Mouse (Mus musculus) frontal cortex, adult 2 months (tissue): ENCODE results near the gene Zswim4. TPM values are rescaled to one million over a fixed set of nuclear protein-coding genes. Genes with fewer than 3 reads are reported as not detected.
A peak's percentile ranks its signal among the peaks of the same experiment; 100 is the strongest.

Experiments
- DNase-seq, 2 experiments: peaks; one replicate each; pipeline ENCODE4 v3.0.0; 2022; ENCODE audit warnings: low spot score in 1 of 2; ENCODE audit errors: extremely low spot score in 1 of 2
- polyA plus RNA-seq: library from polyadenylated mRNA; depleted of rRNA; stranded (reverse); fragments of >200 nt; gene quantifications from 2 replicates; pipeline ENCODE4 v1.2.3, GENCODE M21; 2012; rRNA removed

The Zswim4 gene
- polyA plus RNA-seq, 1 experiment: 13.7 TPM

DNA sequence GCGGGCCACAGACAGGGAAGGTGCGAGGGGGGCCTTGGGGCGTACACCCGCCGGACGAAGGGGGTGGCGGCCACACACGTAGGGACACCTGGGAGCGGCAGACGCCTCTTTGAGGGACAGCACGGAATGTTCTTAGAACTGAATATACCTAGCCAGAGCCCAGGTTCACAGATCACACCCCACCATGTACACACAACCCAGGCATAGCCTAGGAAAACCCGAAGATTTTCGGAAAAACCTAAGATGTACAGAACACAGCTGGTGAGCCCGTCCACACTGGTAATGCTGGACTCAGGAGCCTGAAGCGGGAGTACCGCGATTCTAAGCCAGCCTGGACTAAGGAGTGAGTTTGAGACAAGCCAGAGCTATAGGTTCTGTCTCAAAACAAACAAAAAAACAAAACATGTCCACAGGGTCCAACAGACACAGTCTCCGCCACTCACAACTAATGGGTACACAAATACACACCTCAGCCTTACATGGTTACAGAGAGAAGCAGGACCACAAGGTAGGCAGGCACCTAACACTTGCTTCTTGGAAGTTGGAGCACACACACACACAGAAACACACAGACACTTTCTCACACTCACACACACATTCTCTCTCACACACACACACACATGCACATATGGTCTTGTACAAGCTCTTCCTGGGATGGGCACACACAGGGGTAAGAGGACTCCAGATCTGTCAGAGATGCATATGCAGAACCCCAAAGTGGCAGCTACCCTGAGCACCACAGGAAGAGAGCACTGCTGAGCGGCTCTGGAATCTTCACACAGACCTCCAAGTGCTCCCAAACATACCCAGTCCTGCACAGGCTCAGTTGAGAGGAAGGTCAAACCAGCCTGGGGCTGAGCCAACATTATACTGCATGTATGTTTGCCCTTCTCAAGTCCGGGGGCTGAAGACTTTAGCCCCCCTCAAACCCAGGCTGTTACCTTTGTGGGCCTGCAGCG is 52.5 kb downstream of the Zswim4 start:
- DNase-seq: no peak

DNA sequence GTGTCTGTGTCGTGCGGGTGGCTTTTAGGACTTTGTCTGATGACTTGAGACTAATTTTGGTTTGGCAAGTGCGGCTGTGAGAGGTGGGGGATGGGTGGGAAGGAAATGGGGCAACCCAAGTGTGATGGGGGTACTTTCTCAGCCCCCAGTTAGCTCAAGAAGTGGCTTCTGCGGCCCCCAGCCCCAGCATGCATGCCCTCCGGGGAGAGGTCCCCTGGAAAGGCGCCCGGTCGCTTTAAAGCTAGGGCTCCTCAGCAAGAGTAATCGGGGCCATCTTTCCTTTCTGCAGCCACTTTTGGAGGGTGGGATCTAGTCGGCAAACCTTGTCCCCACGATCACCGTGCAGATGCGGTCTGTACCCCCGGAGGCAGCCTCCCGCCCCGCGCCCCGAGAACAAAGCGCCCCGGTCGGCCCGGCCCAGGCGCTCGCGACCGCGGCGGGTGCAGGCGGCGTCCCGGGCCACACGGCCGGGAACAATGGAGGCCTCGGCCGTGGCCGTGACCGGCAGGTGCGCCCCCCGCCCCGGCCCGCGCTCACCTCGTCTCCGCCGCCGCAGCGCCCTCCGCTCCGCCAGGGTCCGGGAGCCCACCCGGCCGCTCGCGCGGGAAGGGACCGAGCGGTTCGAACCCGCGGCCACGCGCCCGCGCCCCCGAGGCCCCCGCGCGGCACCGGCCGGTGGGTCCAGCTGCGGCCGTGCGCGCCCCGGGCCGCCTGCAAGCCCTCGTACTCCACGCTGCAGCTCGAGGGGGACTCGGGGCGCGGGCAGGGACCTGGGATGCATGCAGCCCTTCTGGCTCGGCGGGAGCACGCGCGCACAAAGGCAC is 53.4 kb downstream of the Zswim4 start:
- DNase-seq: no peak

DNA sequence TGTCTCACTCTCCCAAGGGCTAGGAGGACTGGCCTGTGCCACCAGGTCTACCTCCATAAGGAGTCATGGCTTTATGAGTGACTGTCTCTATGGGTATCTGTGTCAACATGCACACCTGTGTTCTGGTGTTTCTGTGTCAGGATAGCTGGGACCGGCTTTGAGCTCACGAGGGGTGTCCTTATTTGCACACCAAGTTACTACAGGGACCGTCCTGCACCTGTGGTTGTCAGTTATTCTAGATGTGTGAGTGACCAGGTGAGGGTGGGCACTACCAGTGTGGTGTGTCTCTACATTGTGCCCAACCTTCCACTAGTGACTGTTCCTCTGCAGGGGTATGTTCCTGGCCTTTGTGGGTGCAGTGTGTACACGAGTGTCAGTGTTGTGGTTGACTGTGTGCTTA is 54.0 kb downstream of the Zswim4 start:
- DNase-seq: no peak

DNA sequence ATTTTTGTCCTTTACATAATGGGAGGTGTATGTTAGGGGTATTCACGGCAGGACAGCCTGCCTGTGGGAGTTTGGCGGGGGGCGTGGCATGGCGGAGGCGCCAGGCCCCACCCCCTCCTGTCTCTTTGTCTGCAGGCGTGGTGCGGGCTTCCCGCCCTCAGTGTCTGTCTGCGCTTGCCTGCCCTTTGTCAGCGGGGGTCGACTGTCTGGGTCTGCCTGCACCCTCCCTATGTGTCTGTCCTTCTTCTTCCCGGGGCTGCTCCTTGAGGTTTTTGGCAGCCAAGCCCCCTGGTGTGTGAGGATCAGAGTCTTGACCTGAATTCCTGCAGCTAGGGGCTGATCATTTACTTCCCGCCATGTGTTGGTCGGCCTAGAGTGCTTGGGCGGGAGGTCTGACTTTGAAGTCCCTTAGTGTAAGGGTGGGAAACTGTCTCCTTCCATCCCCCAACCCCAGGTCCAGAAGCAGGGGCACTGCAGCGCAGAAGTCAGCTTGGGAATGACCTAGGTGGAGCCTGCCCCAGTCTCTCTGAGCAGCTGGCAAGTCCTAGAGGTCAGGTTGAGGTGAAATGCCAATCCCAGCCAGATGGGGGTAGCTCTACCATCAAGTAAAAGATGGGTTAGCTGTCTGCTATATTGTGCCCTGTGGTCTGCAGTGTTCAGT is 56.2 kb downstream of the Zswim4 start:
- peak in 1 of 2 experiments; percentile 32 for DNase-seq

DNA sequence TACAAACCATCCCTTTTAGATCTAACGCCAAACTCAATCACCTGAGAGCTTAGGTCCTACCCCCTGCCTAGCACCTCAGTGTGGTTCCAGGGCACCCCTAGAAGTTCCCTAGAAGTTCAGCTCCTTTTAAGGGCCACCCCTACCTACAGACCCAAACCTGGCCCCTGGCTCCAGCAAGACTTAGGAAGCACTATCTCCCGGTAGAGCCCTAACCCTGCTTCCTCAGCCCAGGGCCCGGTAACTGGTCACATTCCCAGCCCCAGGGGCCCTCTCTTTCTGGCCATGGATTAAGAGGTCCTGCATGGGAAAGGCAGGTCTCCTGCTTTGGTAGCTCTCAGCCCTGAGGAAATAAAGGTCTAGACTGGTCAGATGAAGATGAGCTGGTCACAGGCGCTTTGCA is 56.9 kb downstream of the Zswim4 start:
- no peak for DNase-seq

DNA sequence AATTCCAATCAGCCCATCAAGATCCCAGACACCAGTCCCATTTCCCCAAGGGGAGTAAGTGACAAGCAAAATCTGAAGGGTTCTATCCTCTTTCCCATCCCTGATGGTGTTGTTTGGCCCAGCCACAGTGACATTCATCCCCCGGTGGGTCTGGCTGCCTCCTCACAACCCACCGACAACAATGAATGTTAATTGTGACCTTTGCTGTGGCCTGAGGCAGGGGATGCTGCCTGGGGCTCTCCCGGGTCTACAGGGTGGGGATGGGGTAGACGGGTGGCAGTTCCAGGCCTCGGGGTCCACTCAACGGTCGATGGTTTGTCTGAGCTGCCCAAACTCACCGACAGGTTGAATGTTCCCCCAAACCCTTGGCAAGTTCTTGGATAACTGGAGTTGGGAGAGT is 58.3 kb downstream of the Zswim4 start:
- no peak for DNase-seq

DNA sequence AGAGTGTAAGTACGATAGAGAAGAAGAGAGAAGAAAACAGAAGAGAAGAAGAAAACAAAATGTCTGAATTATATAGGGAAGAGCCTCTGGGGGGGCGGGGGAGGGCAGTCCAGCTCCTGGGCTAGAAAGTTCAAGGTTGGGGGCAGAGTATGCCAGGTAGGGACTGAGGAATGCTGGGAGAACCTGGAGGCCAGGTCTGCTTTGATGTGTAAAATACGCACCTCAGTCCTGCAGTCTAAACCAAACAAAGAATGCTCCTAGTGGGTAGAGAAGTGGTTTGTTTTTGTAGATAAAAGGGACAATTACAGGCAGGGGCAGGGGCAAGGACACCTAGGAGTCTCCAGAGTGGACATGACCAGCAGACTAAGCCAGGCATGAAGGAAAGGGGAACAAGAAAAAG is 59.5 kb downstream of the Zswim4 start:
- no peak for DNase-seq

DNA sequence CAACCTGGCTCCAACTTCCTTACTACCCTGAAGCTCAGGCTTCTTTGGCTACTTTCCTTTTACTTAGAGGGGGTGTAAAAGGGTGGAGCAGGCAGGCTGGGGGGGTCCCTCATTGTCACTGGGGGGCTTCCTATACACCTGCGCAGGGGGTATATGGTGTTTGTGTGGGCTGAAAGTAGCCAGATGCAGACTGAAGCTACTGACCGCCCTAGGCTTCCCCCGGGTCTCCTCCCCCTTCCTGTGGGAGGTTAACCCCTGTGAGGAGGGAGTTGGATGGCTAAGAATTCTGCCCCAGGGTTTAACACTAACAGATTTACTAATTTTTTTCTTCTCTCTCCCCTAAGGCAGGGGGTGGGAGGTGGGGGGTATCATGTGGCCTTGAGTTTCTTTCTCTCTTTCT is 60.3 kb downstream of the Zswim4 start:
- no peak for DNase-seq

DNA sequence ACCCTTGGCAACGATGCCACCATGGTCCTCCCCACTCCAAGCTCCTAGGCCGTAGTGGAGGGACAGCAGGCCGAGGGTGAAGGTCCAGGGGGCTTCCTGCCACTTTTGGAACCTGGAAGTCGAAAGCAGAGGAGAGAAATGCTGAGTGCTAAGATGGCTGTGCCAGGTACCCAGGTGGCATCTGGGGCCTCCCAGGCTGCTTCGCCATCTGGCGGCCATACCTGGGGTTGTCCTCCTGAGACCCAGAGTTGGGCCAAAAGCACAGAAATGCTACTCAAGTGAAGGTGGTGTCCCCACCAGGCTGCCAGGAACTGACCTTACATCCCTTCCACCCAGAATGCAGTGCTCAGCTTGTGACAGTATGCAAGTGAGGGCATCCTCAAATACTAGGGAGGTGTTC is 63.0 kb downstream of the Zswim4 start:
- no peak for DNase-seq

DNA sequence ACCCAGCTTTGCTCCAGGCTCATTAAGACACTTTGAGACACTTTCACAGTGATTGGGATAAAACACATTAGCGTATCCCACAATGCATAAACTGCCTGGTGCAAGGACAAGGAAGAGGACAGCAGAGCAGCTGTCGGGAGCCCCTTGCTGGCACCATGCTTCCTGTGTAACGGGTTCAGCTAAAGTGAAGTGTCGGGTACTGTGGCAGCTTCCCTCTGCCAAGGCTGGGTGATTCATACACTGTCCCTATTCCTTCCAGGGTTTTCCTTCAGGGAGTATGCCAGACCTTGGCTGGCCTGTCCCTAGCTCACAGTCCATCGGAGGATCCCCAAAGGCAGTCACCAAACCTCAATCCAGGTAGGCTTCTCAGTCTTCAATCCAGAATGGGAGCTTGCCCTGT is 66.8 kb downstream of the Zswim4 start:
- no peak for DNase-seq

DNA sequence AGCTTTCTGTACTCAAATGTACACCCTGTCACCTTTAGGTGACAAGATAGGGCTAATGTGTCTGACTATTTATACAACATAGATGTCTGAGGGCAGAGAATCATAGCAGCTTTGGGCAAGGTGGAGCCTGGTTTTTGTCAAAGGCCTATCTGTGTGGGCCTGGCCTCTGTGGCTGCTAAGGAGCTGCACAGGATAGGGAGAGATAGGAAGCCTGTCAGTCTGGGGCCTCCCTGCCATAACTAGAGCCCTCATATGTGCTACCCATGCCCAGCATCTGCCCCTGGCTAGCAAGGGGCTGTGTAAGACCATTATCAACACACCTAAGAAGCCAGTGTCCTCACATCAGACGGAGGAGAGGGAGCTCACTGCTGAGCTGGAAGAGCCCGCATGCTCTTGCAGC is 69.2 kb downstream of the Zswim4 start:
- no peak for DNase-seq

Other genes with a start within 250 kb of the Zswim4 start
- gene Samd1, start 239.4 kb downstream of the Zswim4 start, polyA plus RNA-seq: 47.4 and 48.4 TPM in 2 replicates
- not detected in 2 replicates for gene 1700067K01Rik, start 235.6 kb downstream of the Zswim4 start, polyA plus RNA-seq
- 1.4 and 2.4 TPM in 2 replicates for gene 2210011C24Rik, start 224.9 kb downstream of the Zswim4 start, polyA plus RNA-seq
- 1.9 and 2.2 TPM in 2 replicates for gene Palm3, start 215.6 kb downstream of the Zswim4 start, polyA plus RNA-seq
- 0.40 and 0.42 TPM in 2 replicates for gene Il27ra, start 194.5 kb downstream of the Zswim4 start, polyA plus RNA-seq
- gene Rln3, start 192.1 kb downstream of the Zswim4 start, polyA plus RNA-seq: not detected in 2 replicates
- gene Gm10643, start 171.9 kb downstream of the Zswim4 start, polyA plus RNA-seq: 3.7 and 5.3 TPM in 2 replicates
- 36.6 and 37.9 TPM in 2 replicates for gene Rfx1, start 170.2 kb downstream of the Zswim4 start, polyA plus RNA-seq
- gene Dcaf15, start 132.3 kb downstream of the Zswim4 start, polyA plus RNA-seq: 32.9 and 40.8 TPM in 2 replicates
- 0.04 and 0.08 TPM in 2 replicates for gene Podnl1, start 111.1 kb downstream of the Zswim4 start, polyA plus RNA-seq
- 38.4 and 40.2 TPM in 2 replicates for gene Cc2d1a, start 89.1 kb downstream of the Zswim4 start, polyA plus RNA-seq
- 2.6 and 2.9 TPM in 2 replicates for gene 4930432K21Rik, start 89.0 kb downstream of the Zswim4 start, polyA plus RNA-seq
- 2.1 and 2.6 TPM in 2 replicates for gene Nanos3, start 51.8 kb downstream of the Zswim4 start, polyA plus RNA-seq
- gene D8Ertd738e, start 12.7 kb upstream of the Zswim4 start, polyA plus RNA-seq: 216 and 261 TPM in 2 replicates
- gene Mri1, start 20.3 kb upstream of the Zswim4 start, polyA plus RNA-seq: 26.0 and 30.5 TPM in 2 replicates
- 34.8 and 35.6 TPM in 2 replicates for gene Ccdc130, start 33.3 kb upstream of the Zswim4 start, polyA plus RNA-seq
- gene Cacna1a, start 151.4 kb upstream of the Zswim4 start, polyA plus RNA-seq: 130 and 131 TPM in 2 replicates